Mouse (Mus musculus) cerebellum, adult 9-11 months (tissue): ENCODE data around the gene Degs2.
"Not testable (repeated sequence)": the region's sequence is repeated elsewhere in the genome, so short reads cannot be mapped to it uniquely, and the experiment has no call there.

ENCODE experiments used
- DNase-seq: peaks from one replicate; pipeline ENCODE4 v3.0.0; 2022

The Degs2 gene

DNA sequence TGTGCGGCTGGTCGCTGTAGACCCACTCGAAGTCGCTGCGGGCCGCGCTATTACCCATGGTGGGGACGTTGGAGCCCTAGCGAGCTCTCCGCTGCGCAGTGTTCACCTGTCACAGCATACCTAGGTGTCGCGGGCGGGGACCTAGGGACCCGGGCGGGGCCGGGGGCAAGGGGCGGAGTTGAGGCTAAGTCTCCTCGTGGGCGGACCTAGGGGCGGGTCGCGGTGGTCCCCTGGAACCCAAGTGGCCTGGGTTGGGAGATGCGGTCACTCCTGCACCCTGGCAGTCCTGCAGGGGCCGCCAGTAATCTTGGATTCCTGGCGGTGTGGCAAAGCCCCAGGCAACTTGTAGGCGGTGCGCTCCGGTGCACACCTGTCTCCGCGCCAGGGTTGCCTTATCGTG lies at the start of gene Degs2:
Gene Degs2 (minus strand): TSS at position 131 of the 400 bp plus-strand sequence.
- DNase-seq: no peak

GRCm38 (mm10) chr12:108751790-108752189 lies 49.7 kb upstream of the Degs2 start:
- no peak for DNase-seq

GRCm38 (mm10) chr12:108750226-108750625 lies 48.1 kb upstream of the Degs2 start:
- no peak for DNase-seq

- DNase-seq: no peak
These were observed 47.3 kb upstream of the Degs2 start for GRCm38 (mm10) chr12:108749454-108749853.

GRCm38 (mm10) chr12:108749019-108749418 lies 46.9 kb upstream of the Degs2 start:
- DNase-seq: no peak

- no peak for DNase-seq
These were observed 43.9 kb upstream of the Degs2 start for GRCm38 (mm10) chr12:108745990-108746389.

- no peak for DNase-seq
These were observed 40.1 kb upstream of the Degs2 start for GRCm38 (mm10) chr12:108742241-108742640.

DNA sequence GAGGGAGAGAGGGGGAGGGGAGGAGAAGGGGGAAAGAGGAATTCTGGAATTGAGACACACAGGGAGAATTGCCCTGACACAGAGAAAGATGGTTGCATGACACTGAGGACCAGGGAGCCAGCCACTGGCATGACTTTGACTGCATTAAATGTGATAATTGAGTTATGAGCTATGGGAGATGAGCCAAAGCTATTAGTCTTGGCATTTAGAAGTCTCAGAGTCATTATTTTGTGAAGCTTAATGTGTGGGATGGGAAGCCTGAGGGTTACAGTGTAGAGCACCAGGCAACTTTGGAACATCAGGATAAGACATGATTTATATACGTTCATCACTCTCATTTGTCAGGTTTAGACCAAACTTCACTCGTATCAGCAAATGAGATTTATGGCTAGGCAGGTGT lies 39.4 kb upstream of the Degs2 start:
- DNase-seq: no peak

GRCm38 (mm10) chr12:108738745-108739144 lies 36.6 kb upstream of the Degs2 start:
- DNase-seq: no peak

DNA sequence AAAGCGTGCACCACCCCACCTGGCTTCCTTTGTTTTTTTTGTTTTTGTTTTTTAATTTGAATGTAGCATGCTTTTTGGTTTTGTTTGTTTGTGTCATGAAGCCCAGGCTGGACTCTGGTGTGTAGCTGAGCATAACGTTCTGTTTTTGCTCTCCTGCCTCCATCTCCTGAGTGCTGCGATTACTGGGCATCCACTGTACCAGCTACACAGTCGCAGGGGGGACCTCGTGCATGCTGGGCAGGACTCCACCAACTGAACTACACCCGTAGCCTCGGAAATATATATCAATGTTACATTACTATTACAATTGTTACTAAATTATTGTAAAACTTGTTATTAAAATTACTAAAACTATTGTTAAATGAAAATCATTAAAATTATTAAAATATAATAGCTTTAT lies 35.7 kb upstream of the Degs2 start:
- DNase-seq: no peak

DNA sequence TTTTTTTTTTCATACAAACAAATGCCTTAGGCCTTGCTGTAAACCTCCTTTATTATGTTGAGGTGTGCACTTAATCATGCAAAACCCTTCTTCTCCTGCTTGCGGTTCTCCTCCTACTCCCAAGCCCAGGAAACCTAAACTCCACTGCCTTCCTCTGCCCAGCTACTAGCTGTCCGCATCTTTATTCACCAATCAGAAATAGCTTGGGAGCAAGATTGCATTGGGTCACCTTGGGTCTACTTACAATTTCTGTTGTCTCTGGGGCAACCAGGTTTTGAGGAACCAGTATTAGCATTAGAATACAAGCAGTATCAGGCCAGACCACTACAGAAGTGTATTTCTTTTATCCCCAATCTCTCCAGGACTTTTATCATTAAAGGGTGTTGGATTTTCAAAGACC lies 32.3 kb upstream of the Degs2 start:
- no peak for DNase-seq

DNA sequence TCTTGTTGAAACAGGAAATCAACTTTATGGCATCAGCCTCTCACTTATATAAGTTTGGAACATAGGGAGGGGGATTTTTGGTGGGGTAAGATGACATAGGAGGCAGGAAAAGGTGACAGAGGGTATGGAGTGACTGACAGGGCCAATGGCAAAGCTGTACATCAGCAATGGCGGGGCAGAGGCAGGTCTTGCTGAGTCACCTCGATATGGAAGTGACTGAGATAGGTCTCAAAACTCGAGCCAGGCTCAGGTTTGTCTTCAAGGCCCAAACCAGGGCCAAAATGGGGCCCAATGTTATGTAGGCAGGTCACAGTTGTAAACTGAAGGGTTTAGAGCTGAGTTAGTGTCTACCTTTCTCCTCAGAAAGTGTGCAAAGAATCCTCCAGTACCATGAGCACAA lies 21.7 kb upstream of the Degs2 start:
- no peak for DNase-seq

GRCm38 (mm10) chr12:108722464-108722863 lies 20.3 kb upstream of the Degs2 start:
- DNase-seq: no peak

DNA sequence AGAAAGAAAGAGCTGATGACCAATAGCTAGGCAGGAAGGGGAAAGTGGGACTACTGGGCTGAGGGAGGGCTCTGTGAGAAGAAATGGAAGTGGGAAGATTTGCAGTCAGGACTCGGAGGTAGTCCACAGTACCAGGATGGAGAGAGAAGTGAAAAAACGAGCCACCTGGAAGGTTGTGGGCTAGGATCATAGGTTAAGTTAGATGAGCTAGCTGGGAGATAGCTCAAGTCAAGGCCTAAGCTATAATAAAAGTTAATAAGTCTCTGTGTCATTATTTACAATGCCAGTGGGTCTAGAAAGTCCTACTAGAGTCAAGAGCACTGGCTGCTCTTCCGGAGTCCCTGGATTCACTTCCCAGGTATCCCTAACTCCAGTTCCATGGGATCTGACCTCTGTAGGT lies 16.4 kb upstream of the Degs2 start:
- DNase-seq: no peak

DNA sequence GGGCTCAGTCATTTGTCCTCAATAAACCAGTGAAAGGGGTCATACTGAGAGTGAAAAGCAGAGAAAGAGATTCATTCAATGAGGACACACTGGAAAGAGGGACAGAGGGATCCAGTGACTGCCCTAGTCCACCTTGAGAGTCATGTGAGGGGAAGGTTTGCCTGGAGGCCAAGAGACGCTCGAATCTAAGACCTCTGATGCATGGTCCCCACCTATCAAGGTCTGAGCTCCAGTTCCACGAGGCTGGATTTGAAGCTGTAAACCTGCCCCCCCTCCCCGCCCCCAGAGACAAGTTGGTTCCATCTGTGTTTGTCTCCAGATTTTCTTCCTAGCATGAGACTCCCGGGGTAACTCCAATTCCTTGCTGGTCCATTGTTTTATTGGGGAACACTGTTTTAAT lies 13.7 kb upstream of the Degs2 start:
- DNase-seq: no peak

- not testable (repeated sequence) for DNase-seq
These were observed 11.9 kb upstream of the Degs2 start for GRCm38 (mm10) chr12:108713972-108714371.

GRCm38 (mm10) chr12:108712481-108712880 lies 10.4 kb upstream of the Degs2 start:
- DNase-seq: no peak

DNA sequence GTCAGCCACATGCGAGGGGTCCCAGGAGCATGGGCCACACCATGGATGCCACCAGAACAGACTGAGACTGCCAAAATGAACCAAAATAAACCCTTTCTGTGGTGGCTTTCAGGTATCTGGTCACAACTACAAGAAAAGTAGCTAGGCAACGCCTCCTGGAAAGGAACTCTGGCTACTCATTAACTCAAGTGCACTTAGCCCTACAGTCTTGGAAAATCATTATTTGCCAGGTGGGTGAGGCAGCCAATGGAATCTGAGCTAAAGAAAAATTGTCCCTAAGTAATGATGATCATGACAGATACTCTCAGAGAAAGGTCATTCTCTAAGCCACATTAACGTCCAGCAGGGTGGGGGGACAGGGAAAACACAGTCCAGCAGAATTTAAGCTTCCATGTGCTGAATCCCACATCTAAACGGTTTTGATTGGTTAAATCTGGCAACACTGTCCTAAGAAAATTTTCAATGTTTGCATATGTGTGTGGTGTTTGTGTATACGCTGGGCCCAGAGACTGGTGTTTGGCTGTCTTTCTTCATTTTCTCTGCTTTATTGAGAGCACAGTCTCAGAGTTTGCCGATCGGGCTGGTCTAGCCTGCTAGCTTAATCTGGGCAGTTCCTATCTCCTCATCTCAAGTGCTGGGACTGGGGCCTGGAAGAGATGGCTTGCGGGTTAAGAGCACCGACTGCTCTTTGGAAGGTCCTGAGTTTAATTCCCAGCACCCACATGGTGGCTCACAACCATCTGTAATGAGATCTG lies 8.9 kb upstream of the Degs2 start:
- DNase-seq: no peak

- no peak for DNase-seq
These were observed 8.1 kb upstream of the Degs2 start for GRCm38 (mm10) chr12:108709964-108710765.

- DNase-seq: no peak
These were observed 7.3 kb upstream of the Degs2 start for GRCm38 (mm10) chr12:108709386-108709785.

- DNase-seq: no peak
These were observed 4.0 kb upstream of the Degs2 start for GRCm38 (mm10) chr12:108706129-108706528.

DNA sequence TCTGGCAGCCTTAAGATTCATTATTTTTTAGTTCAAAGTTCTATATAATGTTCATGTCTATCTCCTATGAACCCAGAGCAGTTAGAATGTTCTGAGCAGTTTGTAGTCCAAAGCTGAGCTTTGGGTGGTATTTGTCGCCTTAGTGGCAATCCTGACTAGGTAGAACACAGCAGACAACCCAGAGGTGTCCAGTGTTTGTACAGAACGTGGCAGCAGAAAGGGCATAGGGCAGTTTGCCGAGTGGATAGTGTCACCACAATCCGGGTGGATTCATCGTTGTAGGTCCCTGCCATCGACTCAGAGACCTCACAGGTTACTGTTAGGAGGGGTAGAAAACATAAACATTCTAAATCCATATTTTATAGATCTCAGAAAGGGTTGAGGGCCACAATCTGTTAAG lies 3.4 kb upstream of the Degs2 start:
- no peak for DNase-seq

- DNase-seq: no peak
These were observed 894 bp downstream of the Degs2 start for GRCm38 (mm10) chr12:108701221-108701620.

DNA sequence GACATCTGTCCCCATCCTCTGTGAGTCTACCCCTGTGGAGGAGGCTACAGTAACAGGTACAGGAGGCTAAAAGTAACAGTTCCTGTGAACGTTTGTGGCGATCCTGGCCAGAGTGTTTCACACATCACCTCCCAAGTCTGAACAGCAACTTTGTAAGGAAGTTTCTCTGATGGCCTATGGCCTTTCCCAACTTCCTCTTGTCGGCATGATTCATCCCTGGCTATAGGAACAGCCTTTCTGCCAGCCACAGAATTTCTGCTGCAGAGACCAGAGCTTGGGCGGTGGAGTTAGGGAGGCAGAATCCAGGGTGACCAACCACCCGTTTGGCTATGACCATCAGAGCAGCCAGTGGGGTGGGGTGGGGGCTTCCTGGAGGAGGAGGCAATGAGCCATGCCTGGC lies 2.1 kb downstream of the Degs2 start:
- no peak for DNase-seq
